Mouse (Mus musculus): ENCODE measurements around the gene Iqschfp. TPM values are rescaled to one million over a fixed set of nuclear protein-coding genes. Genes with fewer than 3 reads are reported as not detected.

Gene Iqschfp
- polyA plus RNA-seq (2012; rRNA removed) = not detected in 2 replicates

GRCm38 (mm10) chr3:67892026-67892705 is at the start of gene Iqschfp, which contains the start of gene Iqcj:
Gene Iqschfp, plus strand, starts transcription at chr3:67892232.
Gene Iqcj, plus strand, starts transcription at chr3:67892220.

GRCm38 (mm10) chr3:68064731-68065130 is 172.7 kb downstream of the Iqschfp start, which contains the start of gene Schip1:
Gene Schip1, plus strand, starts transcription at chr3:68064802.

Other genes with a start within 250 kb of the Iqschfp start
- not detected in 2 replicates for gene Iqcj, start within 50 bp of the Iqschfp start, polyA plus RNA-seq (2012; rRNA removed)
- gene Schip1, start 172.6 kb downstream of the Iqschfp start, polyA plus RNA-seq (2012; rRNA removed) = 3.8 and 5.5 TPM in 2 replicates

All from stomach, adult 2 months (tissue).